Mouse (Mus musculus) midbrain, embryonic 15.5 days (tissue): ENCODE measurements around the gene Cfap126. TPM values are rescaled to one million over a fixed set of nuclear protein-coding genes. Genes with fewer than 3 reads are reported as not detected.
"Not testable (repeated sequence)": the region's sequence is repeated elsewhere in the genome, so short reads cannot be mapped to it uniquely, and the experiment has no call there.

Experiments
- ATAC-seq: fragments of 200-750 bp; cut with Nextera tagmentation; replicated peaks from 2 replicates; pipeline ENCODE4 v1.8.0; 2017; ENCODE audit warnings: moderate TSS enrichment
- H3K27ac ChIP-seq: fragments of 300-500 bp; sonication (generic); 2 replicates; pipeline ENCODE4 v1.5.1; 2015; ENCODE audit warnings: mild to moderate bottlenecking, inconsistent platforms
- H3K27me3 ChIP-seq: fragments of 300-500 bp; sonication (generic); replicated peaks from 2 replicates; pipeline ENCODE4 v1.6.1; 2015; ENCODE audit warnings: inconsistent platforms
- H3K36me3 ChIP-seq: fragments of 300-500 bp; sonication (generic); replicated peaks from 2 replicates; pipeline ENCODE4 v1.6.1; 2015; ENCODE audit warnings: inconsistent platforms
- H3K4me1 ChIP-seq: fragments of 300-500 bp; sonication (generic); 2 replicates; pipeline ENCODE4 v1.6.1; 2015; ENCODE audit warnings: inconsistent platforms
- H3K4me2 ChIP-seq: fragments of 300-500 bp; sonication (generic); 2 replicates; pipeline ENCODE4 v1.6.1; 2015; ENCODE audit warnings: inconsistent platforms, mild to moderate bottlenecking, moderate library complexity
- H3K4me3 ChIP-seq: fragments of 300-500 bp; sonication (generic); 2 replicates; pipeline ENCODE4 v1.5.1; 2015; ENCODE audit warnings: mild to moderate bottlenecking, inconsistent platforms
- H3K9ac ChIP-seq: fragments of 300-500 bp; sonication (generic); 2 replicates; pipeline ENCODE4 v1.6.1; 2015; ENCODE audit warnings: mild to moderate bottlenecking, inconsistent platforms
- H3K9me3 ChIP-seq: fragments of 300-500 bp; sonication (generic); 2 replicates; pipeline ENCODE4 v1.6.1; 2016; ENCODE audit warnings: inconsistent platforms
- WGBS: fragments of 180-500 bp; shearing (Covaris S2); methylation state at CpG from one replicate; pipeline ENCODE4 v1.1.7; 2015; ENCODE audit warnings: mixed read lengths; 5-methylcytosine and 5-hydroxymethylcytosine counted together
- polyA plus RNA-seq: library from polyadenylated mRNA; unstranded; fragments of >200 nt; fragmentation: Nextera tagmentation; extraction: Ambion mirVana; gene quantifications from 2 replicates; pipeline ENCODE4 v1.2.1, GENCODE M21; 2015

Cfap126 gene
- polyA plus RNA-seq, 1 experiment from 2014 or later: 6.5 TPM

DNA sequence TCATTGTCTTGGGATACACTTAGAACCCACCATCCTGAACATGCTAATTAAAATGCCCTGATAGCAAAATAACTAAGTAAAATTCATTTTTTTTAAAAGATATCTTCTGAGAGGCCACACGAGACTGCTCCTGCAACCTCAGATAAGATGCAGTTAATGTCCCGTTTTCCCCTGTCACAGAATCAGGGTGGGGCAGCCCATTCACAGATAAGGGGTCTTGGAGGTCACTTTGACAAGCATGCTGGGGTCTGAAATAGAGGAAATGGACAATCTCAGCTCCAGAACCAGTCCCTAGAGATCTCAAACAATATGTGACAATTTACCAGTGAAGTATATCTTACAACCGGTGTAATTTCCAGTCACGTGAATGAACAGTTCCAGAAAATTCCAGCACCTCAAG is 2.6 kb downstream of the Cfap126 start:
- Histone ChIP-seq H3K4me2 (no peak overlapping the region), H3K27ac (no peak overlapping the region), H3K9me3 (no peaks in the 10 kb centered on the region), H3K36me3 (no peaks in the 10 kb centered on the region), H3K9ac (no peak overlapping the region), H3K4me3 (no peak overlapping the region), H3K27me3 (no peaks in the 10 kb centered on the region), H3K4me1 (peaks cover 20% of the 10 kb centered on the region)
- ATAC-seq: no peak
- 80% methylated on average over 4 of the region's 4 CpGs for WGBS

DNA sequence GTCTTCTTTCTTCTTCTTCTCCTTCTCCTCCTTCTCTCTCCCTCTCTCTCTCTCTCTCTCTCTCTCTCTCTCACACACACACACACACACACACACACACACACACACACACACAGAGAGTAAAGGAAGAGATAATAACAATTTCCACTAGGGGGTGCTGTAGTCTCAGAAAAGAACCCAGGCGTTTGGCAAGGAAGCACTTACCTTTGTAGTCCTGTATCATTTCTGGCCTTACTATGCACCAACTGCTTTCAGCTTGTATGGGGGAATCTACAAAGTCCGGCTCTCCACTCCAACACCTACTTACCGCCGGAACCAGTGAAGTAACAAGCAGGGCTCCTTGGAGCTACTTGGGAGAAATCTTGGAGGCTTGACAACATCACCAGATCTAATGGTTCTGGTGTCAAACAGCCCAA is 4.6 kb downstream of the Cfap126 start:
- Histone ChIP-seq H3K4me1 (peaks cover 11% of the 10 kb centered on the region; the same call in 1 of the 2 replicates), H3K27me3 (no peaks in the 10 kb centered on the region), H3K4me3 (no peak overlapping the region), H3K9ac (no peak overlapping the region), H3K36me3 (no peaks in the 10 kb centered on the region), H3K9me3 (no peaks in the 10 kb centered on the region), H3K4me2 (no peak overlapping the region), H3K27ac (no peak overlapping the region)
- WGBS: 8% methylated on average over 4 of the region's 4 CpGs
- peak; percentile 55 for ATAC-seq

DNA sequence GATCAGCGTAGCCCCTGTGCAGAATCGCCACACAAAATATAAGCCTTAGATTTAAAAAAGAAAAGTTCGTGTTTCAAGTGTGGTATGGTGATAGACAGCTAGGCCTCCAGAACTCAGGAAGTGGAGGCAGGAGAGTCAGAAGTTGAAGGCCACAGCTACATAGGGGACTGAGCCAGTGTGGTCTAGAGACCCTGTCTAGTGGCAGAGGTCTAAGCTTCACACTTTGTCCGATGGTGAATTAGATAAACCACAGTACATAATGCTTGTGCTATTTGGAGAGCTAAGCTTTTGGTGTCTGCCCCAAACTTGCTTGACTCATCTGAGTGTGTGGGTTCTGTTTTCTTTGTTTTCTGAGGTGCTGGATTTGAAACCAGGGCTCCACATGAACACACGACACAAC is 5.3 kb downstream of the Cfap126 start:
- Histone ChIP-seq H3K27me3 (no peaks in the 10 kb centered on the region), H3K36me3 (no peaks in the 10 kb centered on the region), H3K9ac (no peak overlapping the region), H3K4me2 (no peak overlapping the region), H3K4me1 (peaks cover 4% of the 10 kb centered on the region; the same call in 1 of the 2 replicates), H3K4me3 (no peak overlapping the region), H3K9me3 (no peaks in the 10 kb centered on the region), H3K27ac (no peak overlapping the region)
- 88% methylated on average over 5 of the region's 5 CpGs for WGBS
- peak; percentile 2; the same call in 1 of the 2 replicates for ATAC-seq

DNA sequence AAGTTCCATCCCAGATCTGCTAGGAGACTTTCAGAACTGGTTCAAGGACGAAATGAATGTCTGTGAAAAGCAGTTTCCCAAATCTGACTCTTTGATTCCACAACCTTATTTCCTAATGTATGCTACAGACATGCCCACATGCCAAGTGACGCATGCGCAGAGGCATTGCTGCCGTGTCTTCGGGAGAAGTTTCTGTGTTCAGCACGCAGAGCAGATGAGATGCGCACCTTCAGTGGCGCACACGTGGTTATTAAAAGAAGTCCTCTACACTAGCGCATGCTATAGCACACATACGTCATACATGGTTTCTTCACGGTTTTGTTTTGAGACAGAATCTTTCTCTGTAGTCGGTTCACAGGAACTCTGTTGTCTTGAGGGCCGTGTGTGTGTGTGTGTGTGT is 5.7 kb downstream of the Cfap126 start:
- Histone ChIP-seq H3K36me3 (no peaks in the 10 kb centered on the region), H3K4me3 (no peak overlapping the region), H3K4me2 (no peak overlapping the region), H3K27me3 (no peaks in the 10 kb centered on the region), H3K9ac (no peak overlapping the region), H3K4me1 (no peaks in the 10 kb centered on the region), H3K27ac (no peak overlapping the region), H3K9me3 (no peaks in the 10 kb centered on the region)
- no peak for ATAC-seq
- 86% methylated on average over 14 of the region's 14 CpGs for WGBS

DNA sequence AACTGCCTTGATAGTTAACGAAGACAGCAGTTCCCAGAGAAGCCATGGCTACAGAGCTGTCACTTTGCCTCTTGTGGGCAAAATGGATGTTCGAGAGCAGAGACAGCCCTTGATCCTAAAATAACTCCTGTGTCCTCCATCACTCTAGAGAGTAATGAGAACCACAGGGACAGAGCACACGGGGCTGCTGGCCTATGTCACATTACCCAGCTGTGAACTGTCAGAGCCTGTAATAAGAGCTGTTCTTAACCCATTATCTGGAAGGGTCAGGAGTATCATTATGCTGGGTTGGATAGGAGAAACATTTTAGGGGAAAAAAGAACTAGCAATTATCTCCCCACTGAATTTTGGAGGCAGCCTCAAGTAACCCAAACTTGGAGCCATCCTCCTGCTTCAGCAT is 7.2 kb downstream of the Cfap126 start:
- Histone ChIP-seq H3K9me3 (no peaks in the 10 kb centered on the region), H3K4me1 (no peaks in the 10 kb centered on the region), H3K4me3 (no peak overlapping the region), H3K27me3 (no peaks in the 10 kb centered on the region), H3K36me3 (no peaks in the 10 kb centered on the region), H3K27ac (no peak overlapping the region), H3K9ac (no peak overlapping the region), H3K4me2 (no peak overlapping the region)
- ATAC-seq: no peak
- WGBS: 65% methylated on average over 3 of the region's 3 CpGs

DNA sequence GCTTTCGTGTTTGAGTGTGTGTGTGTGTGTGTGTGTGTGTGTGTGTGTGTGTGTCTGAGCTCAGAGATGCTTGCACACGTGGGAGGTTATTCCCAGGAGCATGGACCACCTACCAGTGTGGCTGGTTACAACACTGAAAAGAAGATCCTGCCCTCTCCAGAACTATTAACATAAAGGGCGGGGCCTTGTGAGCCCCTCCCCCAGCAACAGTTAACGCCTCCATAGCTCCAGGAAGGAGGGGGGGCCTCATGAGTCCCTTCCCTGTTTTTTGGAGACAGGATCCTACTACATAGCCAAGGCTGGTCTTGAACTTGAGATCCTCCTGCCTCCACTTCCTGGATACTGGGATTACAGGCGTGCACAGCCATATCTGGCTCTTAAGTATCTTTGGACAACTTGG is 8.1 kb downstream of the Cfap126 start:
- H3K9ac ChIP-seq: no peak overlapping the region
- no peaks in the 10 kb centered on the region for H3K27me3 ChIP-seq
- H3K4me3 ChIP-seq: no peak overlapping the region
- no peaks in the 10 kb centered on the region for H3K36me3 ChIP-seq
- H3K27ac ChIP-seq: no peak overlapping the region
- no peak overlapping the region for H3K4me2 ChIP-seq
- no peak for ATAC-seq
- WGBS: 50% methylated on average over 5 of the region's 5 CpGs
- no peaks in the 10 kb centered on the region for H3K4me1 ChIP-seq
- H3K9me3 ChIP-seq: no peaks in the 10 kb centered on the region

DNA sequence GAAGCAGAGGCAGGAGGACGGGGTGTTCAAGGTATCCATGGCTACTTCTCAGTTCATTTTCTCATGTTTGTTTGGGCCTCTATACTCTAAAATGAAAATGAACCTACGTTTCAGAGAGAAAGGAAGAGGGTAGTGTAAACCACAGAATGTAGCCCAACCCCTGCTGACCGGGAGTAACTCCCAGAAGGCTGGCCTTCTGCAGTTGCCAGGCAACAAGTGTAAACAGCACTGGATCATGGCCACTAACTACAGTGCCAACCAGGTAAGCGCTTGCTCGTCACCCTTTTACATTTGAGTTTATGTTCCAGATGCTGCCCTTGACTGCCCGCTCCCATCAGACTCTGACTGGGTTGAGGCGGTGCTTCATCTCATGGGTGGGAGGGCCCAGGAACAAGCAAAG is 9.2 kb downstream of the Cfap126 start:
- no peak overlapping the region for H3K9ac ChIP-seq
- no peak overlapping the region for H3K27ac ChIP-seq
- H3K4me3 ChIP-seq: no peak overlapping the region
- no peaks in the 10 kb centered on the region for H3K9me3 ChIP-seq
- ATAC-seq: no peak
- no peaks in the 10 kb centered on the region for H3K27me3 ChIP-seq
- WGBS: 37% methylated on average over 7 of the region's 7 CpGs
- H3K4me2 ChIP-seq: no peak overlapping the region
- H3K36me3 ChIP-seq: no peaks in the 10 kb centered on the region
- no peaks in the 10 kb centered on the region for H3K4me1 ChIP-seq

DNA sequence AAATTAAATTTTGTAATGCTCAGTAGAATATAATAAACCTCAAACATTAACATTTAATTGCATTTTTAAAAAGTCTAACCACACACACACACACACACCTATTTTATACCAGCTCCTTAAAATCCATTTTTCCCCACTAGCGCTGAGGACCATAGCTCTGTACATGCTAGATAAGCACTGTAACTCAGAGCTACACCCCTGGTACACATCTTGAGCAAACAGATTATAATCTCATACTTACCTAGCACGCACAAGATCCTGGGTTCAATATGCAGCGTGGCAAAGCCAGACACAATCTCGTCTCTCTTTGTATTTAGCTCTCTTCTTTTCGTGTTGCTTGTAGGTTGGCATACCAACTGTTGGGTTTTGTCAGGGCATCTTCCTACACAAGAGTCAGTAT is 10.7 kb downstream of the Cfap126 start:
- Histone ChIP-seq H3K27ac (no peak overlapping the region), H3K4me2 (no peak overlapping the region), H3K9me3 (no peaks in the 10 kb centered on the region), H3K9ac (no peak overlapping the region), H3K27me3 (no peaks in the 10 kb centered on the region), H3K36me3 (peaks cover 10% of the 10 kb centered on the region; the same call in 1 of the 2 replicates), H3K4me3 (no peak overlapping the region), H3K4me1 (no peaks in the 10 kb centered on the region)
- WGBS: 87% methylated on average over 5 of the region's 5 CpGs
- ATAC-seq: no peak

DNA sequence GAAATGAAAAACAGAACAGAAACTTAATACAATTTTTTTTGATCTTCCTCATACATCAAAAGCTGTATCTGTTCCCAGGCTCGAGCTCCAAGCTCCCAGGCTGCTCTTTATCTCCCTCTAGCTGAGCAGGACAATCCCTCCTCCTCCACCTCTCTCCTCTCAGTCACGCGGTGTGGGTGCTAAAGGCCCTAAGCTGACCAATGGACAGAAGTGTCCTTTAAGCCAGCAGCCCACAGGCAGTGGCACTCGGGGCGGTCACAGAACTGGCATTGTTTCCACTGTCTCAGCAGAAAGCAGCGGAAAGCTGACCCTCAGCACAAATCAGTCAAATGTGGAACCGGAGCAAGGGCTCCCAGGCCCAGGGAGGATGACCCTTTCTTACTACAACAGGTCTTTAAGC is 15.5 kb downstream of the Cfap126 start:
- Histone ChIP-seq H3K9ac (no peak overlapping the region), H3K4me2 (no peak overlapping the region), H3K4me3 (no peak overlapping the region), H3K36me3 (peaks cover 31% of the 10 kb centered on the region; the same call in 1 of the 2 replicates), H3K27ac (no peak overlapping the region), H3K4me1 (no peaks in the 10 kb centered on the region), H3K27me3 (no peaks in the 10 kb centered on the region), H3K9me3 (no peaks in the 10 kb centered on the region)
- 68% methylated on average over 7 of the region's 7 CpGs for WGBS
- ATAC-seq: no peak

DNA sequence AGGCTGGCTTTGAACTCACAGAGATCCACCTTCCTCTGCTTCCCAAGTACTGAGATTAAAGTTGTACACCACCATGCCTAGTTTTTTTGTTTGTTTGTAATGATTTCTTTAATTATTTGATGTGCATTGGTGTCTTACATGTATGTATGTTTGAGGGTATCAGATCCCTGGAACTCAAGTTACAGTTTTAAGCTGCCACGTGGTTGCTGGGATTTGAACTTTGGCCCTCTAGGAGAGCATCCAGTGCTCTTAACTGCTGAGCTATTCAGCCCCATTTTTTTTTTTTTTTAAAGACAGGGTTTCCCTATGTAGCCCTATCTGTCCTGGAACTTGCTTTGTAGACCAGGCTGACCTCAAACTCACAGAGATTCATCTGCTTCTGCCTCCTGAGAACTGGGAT is 17.3 kb downstream of the Cfap126 start:
- Histone ChIP-seq H3K4me2 (no peak overlapping the region), H3K4me3 (no peak overlapping the region), H3K27me3 (no peaks in the 10 kb centered on the region), H3K27ac (no peak overlapping the region), H3K36me3 (peaks cover 47% of the 10 kb centered on the region; the same call in 1 of the 2 replicates), H3K9me3 (no peaks in the 10 kb centered on the region), H3K4me1 (no peaks in the 10 kb centered on the region), H3K9ac (no peak overlapping the region)
- WGBS: 88% methylated on average over 1 of the region's 1 CpGs
- ATAC-seq: no peak

DNA sequence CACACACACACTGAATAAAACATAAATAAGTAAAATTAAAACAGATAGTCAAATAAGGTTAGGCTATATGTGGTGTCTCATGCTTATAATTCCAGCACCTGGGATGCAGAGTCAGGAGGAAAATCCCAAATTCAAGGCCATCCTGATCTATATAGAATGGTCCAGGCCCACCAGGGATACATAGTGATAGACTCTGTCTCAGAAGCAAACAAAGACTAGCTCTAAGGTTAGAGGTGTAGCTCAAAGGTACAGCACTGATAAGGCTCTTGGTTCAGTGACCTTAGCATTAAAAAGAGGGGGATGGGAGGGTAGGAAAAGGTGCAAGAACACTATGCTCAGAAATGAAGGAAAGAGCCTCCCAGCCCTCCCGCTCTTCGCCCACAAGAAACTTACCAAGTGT is 21.9 kb downstream of the Cfap126 start:
- Histone ChIP-seq H3K27me3 (no peaks in the 10 kb centered on the region), H3K4me2 (no peak overlapping the region), H3K36me3 (peaks cover 44% of the 10 kb centered on the region; the same call in 1 of the 2 replicates), H3K4me1 (no peaks in the 10 kb centered on the region), H3K4me3 (no peak overlapping the region), H3K9ac (no peak overlapping the region), H3K27ac (no peak overlapping the region), H3K9me3 (no peaks in the 10 kb centered on the region)
- no peak for ATAC-seq
- WGBS: 100% methylated on average over 2 of the region's 2 CpGs

DNA sequence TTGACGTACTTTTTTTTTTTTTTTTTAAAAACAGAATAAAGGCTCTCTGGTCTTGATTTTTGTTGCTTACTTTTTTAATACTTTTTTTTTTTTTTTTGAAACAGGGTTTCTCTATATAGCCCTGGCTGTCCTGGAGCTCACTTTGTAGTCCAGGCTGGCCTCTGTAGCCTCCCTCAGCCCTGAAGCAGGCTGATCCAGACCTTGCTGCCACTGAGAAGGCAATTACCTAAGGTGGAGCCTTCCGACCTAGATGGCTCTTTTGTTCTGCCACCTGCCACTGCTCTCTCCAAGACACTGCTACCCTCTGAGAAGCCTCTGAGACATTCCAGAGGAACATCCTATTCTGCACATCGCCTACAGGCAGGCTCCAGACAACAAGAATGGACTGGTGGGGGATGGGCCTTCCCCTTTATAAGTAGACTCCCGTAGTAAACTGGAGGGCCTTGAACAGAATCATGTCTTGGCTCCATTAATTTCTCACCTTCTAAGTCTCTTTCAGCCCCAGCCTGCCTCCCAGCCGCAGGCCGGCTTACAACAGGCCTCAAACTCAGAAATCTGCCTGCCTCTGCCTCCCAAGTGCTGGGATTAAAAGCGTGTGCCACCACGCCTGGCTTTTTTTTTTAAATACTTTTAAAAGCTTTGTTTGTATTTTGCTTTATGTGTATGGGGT is 23.9 kb downstream of the Cfap126 start:
- H3K9me3 ChIP-seq, H3K4me1 ChIP-seq, H3K27me3 ChIP-seq, H3K9ac ChIP-seq, H3K4me3 ChIP-seq, H3K4me2 ChIP-seq, ATAC-seq, H3K27ac ChIP-seq: not testable (repeated sequence)
- 94% methylated on average over 8 of the region's 8 CpGs for WGBS
- peaks cover 48% of the 10 kb centered on the region; the same call in 1 of the 2 replicates for H3K36me3 ChIP-seq

DNA sequence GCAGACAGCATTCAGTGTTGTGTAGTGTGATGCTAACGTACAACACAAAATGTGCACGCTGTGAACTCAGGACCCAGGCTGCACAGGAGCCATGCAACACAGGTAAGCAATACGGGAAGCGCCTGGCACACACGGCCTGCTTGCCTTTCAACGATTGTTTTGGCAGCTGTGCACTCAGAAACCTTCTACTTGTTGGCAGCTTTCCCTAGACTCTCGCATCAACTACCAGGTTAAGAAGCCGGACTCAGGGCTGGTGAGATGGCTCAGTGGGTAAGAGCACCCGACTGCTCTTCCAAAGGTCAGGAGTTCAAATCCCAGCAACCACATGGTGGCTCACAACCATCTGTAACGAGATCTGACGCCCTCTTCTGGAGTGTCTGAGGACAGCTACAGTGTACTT is 29.3 kb downstream of the Cfap126 start:
- ATAC-seq, H3K27me3 ChIP-seq, H3K9me3 ChIP-seq, H3K4me1 ChIP-seq, H3K4me3 ChIP-seq, H3K27ac ChIP-seq, H3K4me2 ChIP-seq, H3K9ac ChIP-seq: not testable (repeated sequence)
- H3K36me3 ChIP-seq: peaks cover 12% of the 10 kb centered on the region; the same call in 1 of the 2 replicates
- WGBS: 74% methylated on average over 11 of the region's 11 CpGs
